Mouse (Mus musculus) kidney, postnatal 25 days (tissue): ENCODE data around the gene Ksr2.

Experiments used
- DNase-seq, 2 experiments: peaks; one replicate each; pipeline ENCODE4 v3.0.0; 2021; ENCODE audit warnings: mixed read lengths in 2 of 2

Ksr2 gene

DNA sequence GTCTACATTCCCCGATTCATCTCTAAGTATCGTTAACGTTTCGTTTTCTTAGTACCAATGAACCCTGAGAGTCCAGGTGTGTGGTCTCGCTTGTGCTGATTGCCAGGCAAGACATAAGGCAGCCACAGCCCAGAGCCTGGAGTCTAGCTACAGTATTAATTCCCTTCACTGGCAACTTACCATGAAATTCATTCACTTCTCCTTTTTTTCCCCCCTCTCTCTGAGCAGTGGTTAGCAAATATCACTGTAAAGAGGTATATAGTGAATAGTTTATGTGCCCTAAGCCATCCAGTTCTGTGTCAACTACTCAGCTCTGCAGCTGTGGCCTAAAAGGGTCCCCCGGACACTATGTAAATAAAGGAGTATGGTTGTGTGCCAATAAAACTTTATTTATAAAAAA is 71.6 kb downstream of the Ksr2 start:
- DNase-seq, result no peak

DNA sequence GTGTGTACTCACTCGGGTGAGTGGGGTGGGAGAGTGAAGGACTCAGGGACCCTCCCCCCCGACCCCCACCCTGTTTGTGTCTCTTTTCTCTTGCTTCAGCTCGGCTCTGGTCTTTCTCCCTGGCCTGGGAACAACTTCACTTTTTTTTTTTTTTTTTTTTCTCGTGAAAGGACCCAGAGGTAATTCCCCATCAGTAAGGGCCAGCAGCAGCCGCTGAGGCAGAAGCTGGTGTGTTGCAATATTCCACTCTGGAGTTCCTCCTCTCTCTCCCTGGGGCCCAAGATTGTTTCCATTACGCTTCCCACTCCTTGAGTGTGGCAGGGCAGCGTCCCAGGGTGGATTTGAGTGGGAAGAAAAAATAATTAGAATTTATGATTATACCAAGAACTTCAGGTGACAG is 72.3 kb downstream of the Ksr2 start:
- DNase-seq, result no peak

DNA sequence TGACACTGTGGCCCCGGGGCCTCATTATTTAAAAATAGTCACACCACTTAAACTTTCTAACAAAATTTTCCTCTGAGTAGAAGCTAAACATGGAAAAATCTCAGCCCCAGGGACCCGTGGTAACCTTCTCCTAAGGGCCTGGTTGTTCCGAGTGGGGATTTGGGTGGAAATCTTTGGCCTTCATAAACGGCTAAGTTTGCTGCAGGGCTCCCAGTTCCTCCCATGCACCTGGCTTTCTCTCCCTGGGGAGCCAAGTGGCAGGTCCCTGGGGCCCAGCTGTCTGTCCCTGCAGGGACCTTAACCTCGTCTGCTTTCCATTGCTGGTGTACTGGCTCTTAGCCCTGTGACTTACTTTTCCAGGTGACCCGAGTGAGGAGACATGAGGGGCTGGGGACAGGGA is 74.4 kb downstream of the Ksr2 start:
- DNase-seq, result no peak

DNA sequence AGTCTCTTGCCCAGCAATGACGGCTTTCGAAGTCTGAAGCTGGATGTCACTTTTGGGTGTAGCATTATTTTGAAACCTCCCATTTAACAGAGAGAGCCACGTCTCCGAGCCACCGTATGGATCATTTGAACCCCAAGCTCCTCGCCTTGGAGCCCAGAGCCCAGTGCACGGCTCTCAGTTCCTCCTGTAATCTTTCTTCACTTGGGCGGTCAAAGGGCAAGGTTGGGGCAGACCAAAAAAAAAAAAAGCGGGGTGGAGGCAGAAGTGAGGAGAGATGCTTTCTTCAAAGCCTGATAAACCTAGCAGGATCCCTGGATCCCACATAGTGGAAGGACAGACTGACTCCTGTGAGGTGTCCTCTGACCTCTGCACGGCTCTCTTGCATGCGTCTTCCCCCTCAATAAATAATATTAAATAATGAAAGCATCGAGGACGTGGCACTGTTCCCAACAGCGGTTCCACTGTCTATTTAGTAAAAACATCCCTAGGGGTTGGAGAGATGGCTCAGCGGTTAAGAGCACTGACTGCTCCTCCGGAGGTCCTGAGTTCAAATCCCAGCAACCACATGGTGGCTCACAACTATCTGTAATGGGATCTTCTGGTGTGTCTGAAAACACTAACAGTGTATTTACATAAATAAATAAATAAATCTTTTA is 75.0 kb downstream of the Ksr2 start:
- DNase-seq, result no peak

DNA sequence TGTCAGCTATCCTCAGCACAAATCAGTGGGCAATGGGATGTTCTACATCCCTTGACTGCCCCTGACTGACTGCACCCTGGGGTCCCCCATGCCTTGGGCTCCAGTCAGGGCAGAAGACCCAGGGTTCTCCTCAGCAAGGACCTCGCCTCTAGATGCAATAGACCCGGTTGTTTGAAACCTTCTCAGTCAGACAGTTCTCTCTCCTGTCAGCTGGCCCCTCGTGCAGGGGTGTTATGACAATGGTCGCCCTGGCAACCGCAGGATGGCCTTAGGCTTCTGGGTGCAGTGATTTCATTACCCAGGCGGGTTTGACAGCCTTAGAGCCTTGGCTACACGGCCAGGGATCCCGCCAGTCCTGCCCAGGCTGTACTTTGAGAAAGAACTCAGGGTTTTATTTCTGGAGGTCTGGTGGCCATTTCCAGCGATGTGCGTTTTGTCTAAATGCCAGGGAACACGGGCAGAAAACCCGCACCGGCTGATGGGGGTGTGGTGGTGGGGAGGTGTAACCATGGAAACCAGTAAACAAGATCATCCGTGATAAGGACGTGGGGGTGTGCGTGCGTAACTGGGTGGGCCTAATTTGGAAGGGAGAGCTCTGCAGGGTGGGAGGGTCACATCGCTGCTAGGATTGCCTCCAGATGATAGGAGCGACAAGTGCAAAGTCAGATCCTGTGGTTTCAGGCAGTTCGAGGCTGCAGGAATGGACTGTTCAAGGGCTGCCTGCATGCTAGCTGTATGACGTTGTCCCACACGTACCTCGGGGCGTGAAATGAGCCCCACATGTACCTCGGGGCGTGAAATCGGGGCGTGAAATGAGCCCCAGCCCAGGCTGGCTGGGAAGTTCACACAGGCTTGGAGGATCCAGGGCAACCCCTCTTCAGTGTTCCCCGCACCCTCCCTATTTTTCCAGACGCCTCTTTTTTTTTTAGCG is 79.4 kb downstream of the Ksr2 start:
- DNase-seq, result no peak

DNA sequence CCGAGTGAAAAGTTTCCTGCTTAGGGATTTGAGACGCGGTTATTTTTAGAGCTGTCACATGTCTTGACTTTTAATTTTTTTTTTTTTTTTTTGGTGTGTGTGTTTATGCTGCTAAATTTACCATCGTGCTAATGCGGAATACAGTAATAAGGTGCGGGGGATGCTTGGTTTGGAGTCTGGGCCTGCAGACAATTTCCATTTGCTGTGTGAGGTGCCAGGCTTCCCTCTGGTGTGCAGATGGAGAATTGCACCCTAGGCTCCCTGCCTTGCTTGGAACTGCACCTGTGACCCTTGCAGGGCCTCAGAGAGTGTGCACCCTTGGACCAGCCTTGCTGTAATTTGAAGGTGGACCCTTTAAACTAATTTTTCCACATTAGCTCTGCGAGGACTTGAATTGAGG is 80.1 kb downstream of the Ksr2 start:
- DNase-seq, result peak; percentile 69 to 73

DNA sequence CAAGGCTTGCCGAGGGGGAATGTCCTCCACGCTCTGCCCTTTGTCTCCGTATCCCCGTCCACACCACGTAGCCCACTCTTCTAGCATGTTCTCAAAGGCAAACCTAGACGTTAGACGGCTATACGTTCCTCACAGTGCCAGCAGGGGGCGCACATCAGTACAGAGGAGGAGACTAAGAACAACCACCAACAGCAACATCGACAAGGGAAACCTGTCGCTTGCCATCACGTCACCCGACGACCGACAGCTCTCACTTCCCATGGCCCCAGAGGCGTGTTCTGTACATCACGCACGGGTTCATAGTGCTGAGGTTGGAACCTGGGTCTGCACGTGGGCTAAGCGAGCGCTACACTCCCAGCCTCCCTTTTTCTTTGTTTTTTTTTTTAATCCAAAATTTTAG is 83.3 kb downstream of the Ksr2 start:
- DNase-seq, result peak in 1 of 2 experiments; percentile 26

DNA sequence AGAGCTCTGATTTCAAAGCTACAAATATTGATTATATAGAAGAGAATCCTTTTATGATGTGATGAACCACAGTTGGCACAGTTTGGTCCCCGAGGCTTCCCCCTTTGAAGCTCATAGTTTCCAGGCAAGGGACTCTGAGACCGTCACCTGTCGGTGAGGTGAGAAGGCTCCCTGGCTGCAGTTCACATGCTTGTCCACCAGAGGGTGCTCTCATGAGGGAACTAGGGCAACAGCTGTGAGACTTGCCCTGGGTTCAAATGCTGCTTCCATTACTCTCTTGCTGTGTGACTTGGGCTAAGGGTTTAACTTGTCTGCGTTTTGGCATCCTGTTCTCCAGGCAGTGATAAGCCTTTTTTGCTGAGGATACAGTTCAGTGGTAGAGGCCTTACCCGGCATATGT is 88.8 kb downstream of the Ksr2 start:
- DNase-seq, result peak in 1 of 2 experiments; percentile 46

DNA sequence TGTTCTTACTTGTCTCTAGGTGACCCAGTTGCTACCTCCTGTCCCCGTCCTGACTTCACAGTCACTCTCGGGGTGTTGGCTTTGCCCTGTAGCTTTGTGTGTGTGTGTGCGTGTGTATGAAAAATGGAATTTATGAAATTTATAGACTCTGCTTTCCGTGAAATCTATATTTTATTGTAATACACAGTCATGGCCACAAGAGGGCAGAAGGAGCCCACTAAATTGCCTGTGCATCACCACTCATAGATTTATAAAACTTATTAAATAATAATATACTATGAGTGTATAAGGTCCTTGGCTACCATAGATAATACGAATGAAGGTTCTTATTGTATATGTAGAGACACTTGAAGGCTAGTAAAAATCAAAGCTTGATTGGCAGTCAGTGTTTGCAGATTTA is 90.6 kb downstream of the Ksr2 start:
- no peak for DNase-seq

DNA sequence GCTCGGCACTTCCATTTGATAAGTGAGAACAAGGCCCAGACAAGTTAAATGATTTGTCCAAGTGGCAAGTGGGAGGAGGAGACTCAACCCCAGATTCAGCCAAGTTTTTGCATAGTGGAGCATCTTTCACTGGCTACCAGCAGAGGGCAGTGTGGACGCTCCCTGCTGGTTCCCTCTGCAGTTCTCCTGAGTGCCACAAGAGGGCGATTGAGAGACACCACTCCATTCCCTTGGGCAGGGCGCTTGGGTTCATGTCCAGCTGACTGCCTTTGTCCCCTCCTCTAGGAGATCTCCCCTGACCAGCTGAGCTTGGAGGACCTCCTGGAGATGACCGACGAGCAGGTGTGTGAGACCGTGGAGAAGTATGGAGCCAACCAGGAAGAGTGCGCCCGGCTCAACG is 91.4 kb downstream of the Ksr2 start:
- peak; percentile 76 to 84 for DNase-seq

DNA sequence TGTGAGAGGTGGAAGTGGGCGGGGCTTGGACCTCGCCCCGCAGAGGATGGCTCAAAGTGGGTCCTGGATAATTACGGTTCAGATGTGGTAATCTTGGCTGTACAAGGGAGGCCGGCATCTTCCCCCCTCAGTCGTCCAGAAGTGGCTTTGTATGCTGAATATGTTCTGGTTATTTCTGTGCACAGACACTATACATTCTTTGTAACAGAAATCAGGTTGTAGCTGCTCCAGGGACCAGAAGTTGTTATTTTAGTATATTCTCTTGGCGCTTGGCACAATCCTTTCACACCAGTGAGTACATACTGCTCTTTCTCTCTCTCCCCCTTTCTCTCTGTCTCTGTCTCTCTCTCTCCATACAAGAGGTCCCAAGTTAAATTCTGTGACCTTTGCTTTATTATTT is 92.0 kb downstream of the Ksr2 start:
- DNase-seq, result no peak

DNA sequence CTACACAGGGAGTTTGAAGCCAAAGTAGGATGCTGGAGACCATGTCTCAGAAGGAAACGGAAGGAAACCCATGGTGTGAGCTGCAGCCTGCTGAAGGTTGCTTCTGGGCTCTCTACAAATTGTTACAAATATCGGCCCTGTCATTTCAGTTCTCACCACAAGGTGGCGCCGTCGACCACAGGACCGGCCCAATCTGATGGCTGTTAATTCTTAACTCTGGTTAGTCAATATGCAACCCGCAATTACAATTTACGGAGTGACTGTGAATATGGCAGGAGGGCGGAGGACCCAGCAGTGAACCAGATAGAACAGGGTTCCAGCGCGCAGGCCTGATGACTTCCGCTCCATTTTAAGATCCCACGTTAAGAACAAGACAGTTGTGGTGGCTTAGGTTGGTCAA is 92.6 kb downstream of the Ksr2 start:
- DNase-seq, result peak; percentile 80 to 82

DNA sequence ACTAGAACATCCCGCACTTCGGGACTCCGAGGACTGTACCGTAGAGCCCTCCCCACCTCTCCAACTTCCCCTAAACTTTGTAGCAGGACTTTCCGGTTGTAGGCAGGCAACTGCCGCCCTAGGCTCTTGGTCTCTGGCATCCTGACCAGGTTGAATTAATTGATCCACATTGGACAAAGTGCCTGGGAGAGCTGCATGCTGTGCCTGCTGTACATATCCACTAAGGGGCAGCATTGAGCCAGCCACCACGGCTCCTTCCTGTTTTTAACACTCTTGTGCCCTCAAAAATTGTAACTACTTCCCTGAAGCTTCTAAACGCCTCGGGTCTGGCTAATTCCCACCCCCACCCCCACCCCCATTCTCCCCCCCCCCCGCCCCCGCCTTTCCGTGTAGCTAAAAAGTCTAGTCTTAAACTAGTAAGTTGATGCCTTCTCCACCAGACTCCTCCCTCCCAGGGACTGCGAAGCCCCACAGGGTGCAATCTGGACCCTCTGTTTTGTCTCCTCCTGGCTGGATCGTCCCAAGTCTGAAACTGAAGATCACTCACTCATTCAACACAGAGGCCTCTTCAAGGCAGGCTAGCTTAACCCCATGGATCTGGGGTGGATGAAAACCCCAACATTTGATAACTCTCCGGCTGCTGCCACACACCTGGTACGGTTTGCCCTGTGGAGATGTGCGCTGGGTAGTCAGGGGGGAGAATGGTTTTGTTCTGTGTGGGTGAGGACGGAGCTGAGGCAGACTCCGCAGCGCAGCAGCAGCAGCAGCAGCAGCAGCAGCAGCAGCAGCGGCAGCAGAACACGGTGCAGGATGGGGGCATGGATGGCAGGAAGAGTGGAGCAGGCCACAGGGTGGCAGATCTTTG is 95.9 kb downstream of the Ksr2 start:
- DNase-seq, result peak; percentile 57 to 58

DNA sequence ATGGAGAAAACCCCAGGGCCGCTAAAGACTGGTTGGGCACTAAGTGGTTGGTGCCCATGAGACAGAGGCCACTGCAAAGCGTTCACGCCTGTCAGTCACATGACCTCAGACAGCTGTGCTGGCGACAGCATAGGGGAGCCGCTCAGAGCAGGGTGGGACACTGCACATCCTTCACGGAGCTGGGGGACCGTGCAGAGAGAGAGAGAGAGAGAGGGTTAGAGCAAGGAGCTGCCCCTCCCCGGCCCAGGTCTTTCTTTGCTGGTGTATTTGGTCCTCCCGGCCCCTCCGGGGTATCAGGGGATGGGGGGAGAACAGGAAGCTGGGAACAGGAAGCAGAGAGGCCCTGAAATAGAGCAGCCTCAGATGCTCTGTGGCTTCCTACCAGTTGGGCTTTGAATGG is 97.1 kb downstream of the Ksr2 start:
- DNase-seq, result no peak

DNA sequence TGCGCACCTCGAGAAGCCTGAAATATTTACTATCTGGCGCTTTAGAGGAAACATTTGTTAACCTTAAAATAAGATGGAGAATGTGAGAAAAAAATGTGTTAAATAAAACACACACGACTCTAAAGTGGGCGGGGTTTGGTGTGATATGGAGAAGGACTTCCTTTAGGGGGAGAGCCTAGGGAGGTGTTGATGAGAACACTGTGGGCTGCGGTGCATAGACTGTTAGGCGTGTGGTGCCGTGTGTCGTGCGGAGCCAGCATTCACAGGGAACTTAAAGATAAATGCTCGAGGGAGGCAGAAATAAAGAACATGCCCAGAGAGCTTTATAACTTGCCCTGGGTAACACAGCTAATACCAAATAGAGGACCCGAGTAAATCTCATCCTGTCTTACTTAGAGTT is 101.6 kb downstream of the Ksr2 start:
- DNase-seq, result no peak

DNA sequence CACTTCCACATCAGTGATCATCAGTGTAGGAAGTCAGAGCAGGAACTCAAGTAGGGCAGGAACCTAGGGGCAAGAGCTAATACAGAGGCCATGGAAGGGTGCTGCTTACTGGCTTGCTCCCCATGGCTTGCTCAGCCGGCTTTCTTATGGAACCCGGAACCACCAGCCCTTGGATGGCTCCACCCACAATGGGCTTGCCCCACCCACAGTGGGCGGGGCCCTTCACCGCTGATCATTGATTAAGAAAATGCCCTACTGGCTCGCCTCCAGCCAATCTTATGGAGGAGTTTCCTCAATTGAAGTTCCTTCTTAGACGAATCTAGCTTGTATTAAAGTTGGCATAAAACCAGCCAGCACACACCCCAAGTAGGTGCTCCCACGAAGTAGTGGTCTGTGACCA is 102.1 kb downstream of the Ksr2 start:
- no peak for DNase-seq

DNA sequence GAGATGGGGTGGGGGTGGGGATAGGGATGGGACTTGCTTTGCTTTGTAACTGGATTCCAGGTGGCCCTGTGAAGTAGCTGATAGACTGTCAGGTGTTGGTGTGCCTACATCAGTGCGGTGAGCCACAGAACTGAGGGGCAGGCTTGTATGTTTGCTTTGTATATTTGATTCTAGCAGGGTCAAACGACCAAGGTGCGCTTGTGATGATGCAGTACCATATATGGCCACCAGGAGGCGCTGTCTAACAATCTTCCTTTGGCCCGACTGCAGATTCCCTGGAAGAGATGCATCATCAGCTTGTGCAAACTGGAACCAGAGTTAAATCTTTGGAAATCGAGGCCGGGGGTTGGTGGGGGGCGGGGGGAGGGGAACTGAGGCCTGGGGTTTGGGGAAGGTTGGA is 102.8 kb downstream of the Ksr2 start:
- DNase-seq, result peak; percentile 63 to 74

DNA sequence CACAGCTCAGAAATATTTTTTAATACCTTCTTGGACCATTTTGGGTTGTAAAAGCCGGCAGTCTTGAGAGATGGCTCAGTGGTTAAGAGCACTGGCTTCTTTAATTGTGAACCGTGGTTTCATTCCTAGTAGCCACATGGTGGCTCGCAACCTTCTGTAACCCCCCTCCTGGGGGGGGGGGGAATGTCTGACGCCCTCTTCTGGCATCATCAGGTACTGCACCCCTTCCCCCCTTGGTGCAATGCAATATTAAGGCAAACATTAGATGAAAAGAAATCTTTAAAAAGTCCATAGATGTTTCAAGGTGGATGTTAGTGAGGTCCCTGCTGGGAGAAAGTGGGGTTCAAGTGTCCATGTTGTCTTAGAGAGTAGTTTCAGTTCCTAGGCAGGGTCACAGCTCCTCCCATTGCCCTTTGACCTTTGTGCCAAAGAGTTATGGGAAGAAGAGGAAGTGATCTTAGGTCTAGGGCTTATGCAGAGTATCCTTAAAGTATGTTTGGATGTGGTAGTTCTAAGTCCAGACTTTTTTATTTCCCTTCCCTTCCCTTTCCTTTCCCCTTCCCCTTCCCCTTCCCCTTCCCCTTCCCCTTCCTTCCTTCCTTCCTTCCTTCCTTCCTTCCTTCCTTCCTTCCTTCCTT is 106.2 kb downstream of the Ksr2 start:
- DNase-seq, result no peak

DNA sequence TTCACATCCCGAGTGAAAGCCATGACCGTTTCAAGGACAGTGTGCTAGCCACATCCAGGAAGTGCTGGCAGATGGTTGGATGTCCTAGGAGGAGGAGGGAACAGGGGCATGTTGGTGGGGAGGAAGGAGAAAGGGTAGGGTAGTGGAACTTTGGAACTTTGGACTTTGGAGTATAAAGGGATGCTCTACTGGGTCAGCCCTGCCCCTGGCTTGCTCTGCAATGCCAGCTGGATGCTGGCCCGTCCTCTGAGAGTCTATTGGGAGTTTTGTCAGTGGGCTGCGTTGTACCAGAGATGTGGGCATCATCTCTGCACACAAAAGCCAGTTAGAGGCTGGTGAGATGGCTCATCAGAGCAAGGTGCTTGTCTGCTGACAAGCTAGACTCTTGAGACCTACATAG is 107.4 kb downstream of the Ksr2 start:
- DNase-seq, result peak; percentile 39 to 70

DNA sequence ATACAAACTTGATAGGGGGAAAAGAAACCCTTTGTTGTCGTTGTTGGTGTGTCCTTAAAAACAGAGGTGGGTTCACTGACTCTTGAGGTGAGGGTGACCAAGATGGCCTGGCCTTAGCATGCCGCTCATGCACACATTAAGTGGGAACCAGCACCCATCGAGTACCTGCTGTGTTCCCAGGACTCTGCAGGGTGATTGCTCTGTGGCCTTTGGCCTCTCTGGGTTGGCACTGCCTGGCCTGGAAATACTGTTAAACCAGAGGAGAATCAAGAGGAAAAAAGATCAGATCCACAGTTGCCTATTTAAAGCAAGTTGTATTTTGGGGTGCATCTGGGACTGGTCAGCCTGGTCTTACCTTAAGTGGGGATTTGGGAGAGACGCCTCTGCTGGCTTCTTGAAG is 107.9 kb downstream of the Ksr2 start:
- peak; percentile 18 to 47 for DNase-seq

DNA sequence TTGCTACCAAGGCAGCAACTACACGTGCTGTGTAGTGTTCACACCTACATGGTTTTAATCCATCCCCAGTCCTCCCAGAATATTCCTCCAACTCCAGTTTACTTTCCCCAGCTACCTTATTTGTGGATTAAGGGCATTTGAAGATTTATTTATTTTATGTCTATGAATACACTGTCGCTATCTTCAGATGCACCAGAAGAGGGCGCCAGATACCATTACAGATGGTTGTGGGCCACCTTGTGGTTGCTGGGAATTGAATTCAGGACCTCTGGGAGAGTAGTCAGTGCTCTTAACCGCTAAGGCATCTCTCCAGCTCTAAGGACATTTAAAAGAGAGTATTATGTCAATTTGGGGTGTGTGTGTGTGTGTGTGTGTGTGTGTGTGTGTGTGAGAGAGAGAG is 108.7 kb downstream of the Ksr2 start:
- no peak for DNase-seq

DNA sequence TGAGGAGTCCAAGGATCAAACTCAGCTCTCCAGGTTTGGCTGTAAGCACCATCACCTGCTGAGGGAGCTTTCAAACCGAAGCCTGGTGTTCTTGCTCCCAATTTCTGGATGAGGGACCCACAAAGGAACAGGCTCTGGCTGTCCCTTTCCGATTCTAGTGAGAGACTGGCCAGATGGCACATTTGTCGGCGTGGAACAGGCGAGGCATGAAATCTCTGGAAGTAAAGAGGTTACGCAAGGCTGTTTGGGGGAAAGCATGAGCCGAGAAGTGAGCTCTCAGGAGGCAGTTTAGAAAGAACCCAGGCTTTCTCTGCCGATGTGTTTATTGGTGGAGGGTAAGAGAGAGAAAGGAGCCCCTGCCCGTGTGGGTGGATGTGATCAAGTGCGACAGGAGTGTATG is 109.2 kb downstream of the Ksr2 start:
- no peak for DNase-seq

DNA sequence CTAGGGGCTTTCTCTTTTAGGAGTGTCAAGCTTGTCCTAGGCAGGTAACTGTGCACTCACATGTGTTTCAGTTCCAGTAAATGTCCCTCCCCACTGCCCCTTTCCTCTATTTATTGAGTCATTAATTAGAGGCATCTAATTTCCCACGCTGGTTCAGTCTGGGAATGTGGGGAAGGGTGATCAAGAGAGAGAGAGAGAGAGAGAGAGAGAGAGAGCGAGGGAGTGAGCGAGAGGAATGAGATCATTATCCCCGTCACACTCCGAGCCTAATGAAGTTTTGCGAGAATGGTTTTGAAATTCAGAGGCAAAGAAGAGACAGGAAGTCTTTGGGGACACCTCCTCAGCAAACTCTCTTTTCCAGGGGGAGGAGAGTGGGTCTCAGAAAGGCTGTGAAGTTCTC is 117.2 kb downstream of the Ksr2 start:
- DNase-seq, result no peak
